Mouse (Mus musculus) thymus, postnatal 4 days (tissue): ENCODE results near the gene Adgrb3.

Source experiments
- DNase-seq: peaks from one replicate; pipeline ENCODE4 v3.0.0; 2021

Adgrb3 gene

DNA sequence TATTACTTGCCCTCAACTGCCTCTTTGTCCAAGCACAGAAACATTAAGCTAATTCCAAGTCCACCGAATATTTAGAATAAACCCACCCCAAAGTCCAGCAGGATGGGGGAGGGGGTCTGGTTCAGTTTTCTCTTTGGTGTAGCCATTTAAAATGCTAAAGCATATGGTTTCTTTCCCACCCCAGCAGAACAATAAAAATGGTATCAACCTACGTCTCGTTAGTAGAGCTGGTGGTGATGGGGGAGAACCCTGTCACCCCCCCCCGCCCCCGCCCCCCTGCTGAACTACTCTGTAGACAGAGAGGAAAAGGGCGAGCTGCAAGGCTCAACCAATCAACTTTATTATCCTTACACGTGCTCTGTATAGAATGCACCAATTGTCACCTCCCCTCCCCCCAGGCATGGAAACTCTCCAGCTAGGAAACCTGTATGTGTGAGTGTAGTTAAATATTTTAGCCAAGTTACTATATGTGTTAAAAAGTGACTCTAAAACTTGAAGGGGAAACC lies 600.2 kb downstream of the Adgrb3 start:
- DNase-seq, result no peak

DNA sequence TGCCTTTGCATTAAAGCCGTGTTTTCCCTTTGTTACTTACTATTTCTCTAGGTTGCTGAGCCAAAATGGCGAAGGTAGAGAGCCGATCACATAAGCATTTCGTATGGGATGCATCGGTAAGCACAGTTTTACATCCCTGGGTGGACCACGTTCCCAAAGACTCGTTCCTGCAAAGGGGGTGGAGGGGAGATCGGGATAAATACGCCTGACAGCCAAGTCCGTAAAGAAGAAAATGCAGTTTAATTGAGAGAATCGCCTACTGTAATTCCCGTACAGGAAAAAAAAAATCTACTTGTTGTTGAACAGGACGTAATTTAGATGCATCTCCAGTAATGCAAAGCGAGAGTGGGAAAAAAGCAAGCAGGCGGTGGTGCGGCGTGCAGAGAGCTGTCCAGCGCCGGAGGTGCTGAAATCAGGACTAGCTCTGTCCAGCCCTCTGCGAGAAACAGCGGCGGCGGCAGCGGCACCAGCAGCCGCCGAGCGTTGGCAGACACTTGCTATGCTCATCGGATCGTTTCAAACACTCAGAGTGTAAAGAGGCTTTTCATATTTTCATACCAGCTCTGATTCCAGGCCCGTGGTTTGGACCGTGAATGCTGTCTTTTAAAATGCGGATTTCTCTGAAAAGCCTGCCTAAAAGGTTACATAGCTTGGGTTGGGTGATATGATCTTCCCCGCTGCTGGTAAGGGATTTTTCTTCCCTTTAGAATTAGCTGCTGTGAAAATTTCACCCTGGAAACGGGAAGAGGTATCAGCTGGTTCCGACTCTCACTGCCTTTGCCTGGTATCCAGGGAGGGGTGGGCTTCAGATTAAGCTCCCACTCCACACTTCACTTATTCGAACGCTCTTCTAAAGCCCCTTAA lies 600.9 kb downstream of the Adgrb3 start:
- peak; percentile 54 for DNase-seq

GRCm38 (mm10) chr1:25227880-25228279 lies 601.6 kb downstream of the Adgrb3 start:
- DNase-seq, result no peak

- no peak for DNase-seq
Observed at GRCm38 (mm10) chr1:25204636-25205035, 624.9 kb downstream of the Adgrb3 start.

DNA sequence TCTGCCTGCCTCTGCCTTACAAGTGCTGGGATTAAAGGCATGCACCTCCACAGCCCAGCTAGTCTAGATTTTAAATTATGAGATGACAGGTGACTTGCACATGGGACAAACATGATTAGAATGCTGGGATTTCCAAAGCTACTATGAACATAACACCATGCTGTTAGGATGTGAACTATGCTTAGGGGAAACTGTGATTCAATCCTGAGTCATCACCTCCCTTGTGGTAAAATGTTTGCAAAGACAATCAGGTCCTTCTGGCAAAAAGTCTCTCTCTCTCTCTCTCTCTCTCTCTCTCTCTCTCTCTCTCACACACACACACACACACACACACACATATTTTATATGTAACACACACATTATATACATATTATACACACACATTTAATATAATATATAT lies 630.1 kb downstream of the Adgrb3 start:
- DNase-seq, result no peak

DNA sequence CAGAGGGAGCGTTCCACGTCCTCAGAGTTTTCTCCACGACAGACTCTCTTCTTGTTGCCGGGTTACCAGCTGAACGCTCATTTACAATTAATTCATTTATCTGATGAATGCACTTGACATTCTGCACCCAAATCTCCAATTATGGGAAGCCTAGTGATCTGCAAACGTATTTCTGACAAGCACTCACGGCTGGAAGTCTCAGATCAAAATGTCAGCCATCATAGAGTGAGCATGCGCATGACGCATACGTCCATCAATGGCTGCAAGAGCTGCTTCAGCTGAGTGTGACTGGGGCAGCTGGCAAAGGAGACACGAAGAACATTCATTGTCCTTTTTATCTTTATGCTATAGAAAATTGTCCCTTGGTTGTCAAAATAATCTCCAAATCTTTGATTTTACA lies 637.5 kb downstream of the Adgrb3 start:
- no peak for DNase-seq

GRCm38 (mm10) chr1:25189261-25189660 lies 640.2 kb downstream of the Adgrb3 start:
- DNase-seq, result no peak

GRCm38 (mm10) chr1:25185909-25186308 lies 643.6 kb downstream of the Adgrb3 start:
- DNase-seq, result no peak

DNA sequence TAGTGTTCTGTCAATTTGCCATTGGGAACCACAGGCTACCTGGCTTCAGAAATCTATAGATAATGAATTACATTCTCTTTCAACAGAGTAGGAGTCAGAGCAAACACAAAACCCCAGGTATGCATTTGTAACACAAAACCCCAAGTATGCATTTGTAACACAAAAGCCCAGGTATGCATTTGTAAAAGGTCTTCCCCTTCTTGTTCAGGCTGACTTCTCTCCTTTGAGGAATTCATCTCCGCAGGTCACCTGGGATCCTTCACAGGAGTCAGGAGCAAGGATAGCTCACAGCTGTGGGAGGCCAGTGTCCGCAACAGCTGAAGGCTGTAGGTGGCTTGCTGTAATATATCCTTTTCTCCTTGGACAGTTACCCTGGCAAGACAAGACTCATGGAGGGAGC lies 647.6 kb downstream of the Adgrb3 start:
- DNase-seq, result no peak

DNA sequence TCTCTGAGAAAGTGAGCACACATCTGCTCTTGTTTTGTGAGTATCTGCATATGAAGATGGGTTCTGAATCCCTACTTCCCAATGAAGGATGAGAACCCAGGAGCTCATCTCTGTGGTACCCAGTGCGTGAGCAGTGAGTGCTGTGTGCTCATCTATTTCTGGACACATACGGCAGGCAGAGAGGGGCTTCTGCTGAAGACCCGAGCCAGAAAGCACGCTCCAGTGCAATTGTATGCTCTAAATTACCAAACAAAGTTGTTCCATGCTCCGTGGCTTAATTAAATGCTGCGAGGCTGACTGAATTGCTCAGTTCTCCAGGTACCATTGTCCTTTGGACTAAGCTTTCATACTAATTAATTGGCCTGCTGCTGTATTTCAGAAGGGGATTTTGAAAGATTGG lies 648.9 kb downstream of the Adgrb3 start:
- no peak for DNase-seq

- DNase-seq, result no peak
Observed at GRCm38 (mm10) chr1:25179860-25180582, 649.5 kb downstream of the Adgrb3 start.

- DNase-seq, result no peak
Observed at GRCm38 (mm10) chr1:25178347-25179130, 651.0 kb downstream of the Adgrb3 start.

DNA sequence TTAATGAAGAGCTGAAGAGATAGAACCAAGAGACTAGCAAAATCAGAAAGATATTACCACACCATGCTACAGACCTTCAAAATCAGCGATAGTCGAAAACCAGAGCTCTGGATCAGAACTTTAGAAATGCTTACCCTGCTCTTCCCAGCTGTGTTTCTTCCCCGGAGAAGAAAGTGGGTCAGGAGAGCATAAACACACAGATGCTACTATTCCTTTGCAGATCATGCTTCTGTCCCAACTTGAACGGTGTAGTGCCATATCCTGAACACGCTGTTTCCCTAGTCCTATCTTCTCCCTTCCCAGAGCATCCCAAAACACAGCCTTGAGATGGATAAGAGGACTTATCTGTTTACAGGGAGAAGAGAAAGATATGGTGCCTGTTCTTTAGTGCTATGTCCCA lies 662.4 kb downstream of the Adgrb3 start:
- DNase-seq, result no peak

DNA sequence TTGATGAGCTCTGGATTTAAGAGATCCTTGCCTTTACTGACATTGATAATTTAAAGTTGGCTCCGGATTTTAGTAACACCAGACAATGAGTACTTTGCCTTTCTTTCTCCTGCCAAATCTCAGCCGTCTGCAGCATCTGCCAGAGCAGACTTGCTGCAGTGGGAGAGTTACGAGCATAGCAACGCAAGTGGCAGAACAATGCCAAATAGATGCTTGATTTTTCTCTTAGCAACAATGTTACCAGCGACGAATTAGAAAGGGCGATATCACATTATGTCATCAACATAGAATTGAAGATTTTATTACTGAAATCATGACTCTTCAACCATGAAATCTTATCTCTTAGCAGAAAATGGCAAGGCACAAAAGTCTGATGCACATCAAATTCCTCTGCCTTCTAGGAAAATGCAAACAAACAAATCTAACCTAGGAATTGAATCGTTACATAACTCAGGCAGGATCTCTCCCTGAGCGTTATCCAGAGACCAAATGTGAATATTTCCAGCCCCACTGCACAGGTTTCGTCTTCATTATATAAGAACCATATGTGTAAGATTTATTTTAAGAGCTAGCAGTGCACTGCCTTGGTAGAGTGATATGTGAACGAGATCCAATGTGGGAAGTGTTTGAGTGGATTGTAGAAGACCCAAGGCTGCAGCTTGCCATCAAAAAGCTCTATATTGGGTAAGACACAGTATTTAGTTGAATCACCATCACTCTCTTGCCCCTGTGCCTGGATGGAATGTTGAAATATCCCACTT lies 663.3 kb downstream of the Adgrb3 start:
- no peak for DNase-seq

DNA sequence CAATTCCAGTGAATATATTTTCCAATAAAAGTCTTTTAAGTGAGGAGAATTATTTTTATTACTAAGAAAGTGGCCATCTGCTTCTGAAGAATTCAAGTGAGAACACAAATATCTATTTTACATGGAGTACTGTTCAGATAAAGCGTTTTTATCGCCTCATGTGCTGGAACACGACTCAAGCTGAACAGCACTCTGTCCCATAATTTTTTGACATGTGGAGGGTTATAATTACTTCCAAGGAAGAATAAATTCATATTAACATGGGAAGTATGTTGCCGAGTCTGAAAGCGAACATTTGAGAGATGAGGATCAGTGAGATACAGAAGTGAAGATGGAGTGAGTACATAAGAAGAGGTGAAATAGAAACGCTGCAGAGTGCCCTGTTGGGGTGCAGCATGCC lies 665.9 kb downstream of the Adgrb3 start:
- DNase-seq, result no peak

GRCm38 (mm10) chr1:25146206-25146605 lies 683.3 kb downstream of the Adgrb3 start:
- no peak for DNase-seq

DNA sequence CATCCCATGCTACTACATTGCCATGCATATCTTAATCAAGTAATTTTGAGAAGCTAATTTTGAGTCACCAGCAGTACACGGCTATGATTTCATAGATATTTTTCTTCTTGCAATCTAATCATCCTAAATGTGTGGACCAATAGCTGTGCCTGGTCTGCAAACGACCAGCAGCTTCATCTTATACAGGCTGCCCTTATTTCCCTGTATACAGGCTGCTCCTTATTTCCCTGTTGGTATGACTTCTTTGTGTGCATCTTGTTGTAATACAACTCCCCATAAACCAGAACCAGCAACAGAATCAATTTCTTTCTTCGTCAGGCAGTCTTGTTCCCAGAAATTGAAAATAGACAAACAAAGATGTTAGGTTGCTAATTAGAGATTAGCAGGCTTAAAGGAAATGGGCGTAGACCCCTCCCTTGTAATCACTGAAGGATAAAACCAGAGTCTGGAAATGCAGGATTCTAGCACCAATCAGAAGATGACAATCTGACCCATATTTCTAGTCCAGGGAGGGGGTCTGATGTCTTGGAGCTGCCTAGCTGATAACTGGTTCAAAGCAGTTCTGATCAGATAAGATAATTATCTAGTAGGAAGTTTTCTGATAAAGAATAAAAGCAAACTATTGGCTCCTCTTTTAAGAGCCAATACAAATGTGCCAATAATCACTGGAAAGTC lies 697.2 kb downstream of the Adgrb3 start:
- DNase-seq, result no peak

DNA sequence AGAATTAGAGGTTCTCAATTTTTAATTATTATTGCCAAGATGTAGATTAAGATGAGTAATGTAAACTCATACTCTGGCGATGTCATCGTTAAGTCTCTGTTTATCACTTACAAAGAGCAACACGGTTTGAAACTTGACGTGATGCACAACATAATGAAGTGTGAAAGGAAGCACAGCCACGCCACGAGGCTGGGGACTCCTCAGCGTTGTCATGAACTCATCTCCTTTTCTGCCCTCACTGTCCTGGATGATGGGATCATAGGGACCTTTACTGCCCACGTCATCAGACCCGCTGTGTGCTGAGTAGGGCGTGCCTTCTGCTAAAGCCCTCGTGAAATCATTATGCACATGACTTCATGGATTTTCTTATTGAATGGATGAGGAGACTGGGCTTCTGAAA lies 714.0 kb downstream of the Adgrb3 start:
- no peak for DNase-seq

- DNase-seq, result no peak
Observed at GRCm38 (mm10) chr1:25107500-25108101, 721.9 kb downstream of the Adgrb3 start.

DNA sequence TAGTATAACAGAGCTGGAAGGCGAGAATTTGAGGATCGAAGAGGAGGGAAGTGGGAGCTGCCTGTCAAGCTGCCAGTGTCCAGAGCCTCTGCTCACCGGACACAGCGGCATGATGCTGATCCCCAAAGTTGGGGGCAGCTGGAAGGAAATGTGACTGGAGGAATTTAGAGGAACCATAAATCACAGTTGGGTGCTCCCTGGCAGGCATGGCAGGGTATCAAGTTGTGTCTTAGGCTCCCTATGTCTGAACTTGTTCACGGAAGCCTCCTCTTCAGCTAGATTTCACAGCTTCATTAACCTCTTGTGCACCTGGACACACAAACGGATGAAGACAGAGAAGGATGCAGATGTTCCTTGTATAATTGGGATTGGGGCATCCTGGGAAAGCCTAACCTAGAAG lies 722.8 kb downstream of the Adgrb3 start:
- DNase-seq, result no peak

GRCm38 (mm10) chr1:25105367-25105766 lies 724.1 kb downstream of the Adgrb3 start:
- no peak for DNase-seq
